Mouse (Mus musculus): ENCODE results near the gene Dbi.

DNA sequence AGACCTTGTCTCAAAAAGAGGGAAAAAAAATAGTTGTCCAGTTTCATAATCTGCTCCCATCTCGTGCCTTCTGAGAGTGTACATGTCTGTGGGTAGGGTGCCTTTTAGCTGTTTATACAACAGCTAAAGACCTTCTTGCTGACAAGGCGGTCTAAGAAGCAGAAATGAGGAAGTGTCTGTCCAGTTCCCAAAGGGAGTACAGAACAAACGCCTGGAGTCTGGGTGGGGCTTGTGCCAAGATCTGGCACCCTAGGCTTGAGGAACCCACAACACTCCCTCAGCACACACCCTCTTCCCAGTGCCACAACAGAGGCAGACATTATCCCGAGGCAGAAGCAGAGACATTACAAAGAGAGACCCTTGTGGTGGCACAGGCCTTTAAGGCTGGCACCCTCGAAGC, 45.4 kb downstream of the Dbi start:
- TF ChIP-seq CTCF (IDR thresholded peaks at IDR 0.05; ENCODE audit: control insufficient read depth, insufficient read depth, insufficient read length) (no peak), MAX (IDR thresholded peaks at IDR 0.05) (no peak), USF1 (IDR thresholded peaks at IDR 0.05; ENCODE audit: low read depth) (no peak), MYOD1 (IDR thresholded peaks at IDR 0.05; ENCODE audit: control insufficient read depth, insufficient read length, low read depth) (no peak), MYOG (IDR thresholded peaks at IDR 0.05; ENCODE audit: control insufficient read depth, extremely low read depth, insufficient read length) (no peak), CEBPB (IDR thresholded peaks at IDR 0.05; ENCODE audit: low read depth) (no peak), FOSL1 (IDR thresholded peaks at IDR 0.05; ENCODE audit: insufficient read depth, low read length, poor library complexity, severe bottlenecking) (no peak)

Data from C2C12 (cell line).